Mouse (Mus musculus) CD4-positive, CD25-positive, alpha-beta regulatory T cell, adult 9 weeks (primary cell): ENCODE data around the gene Scn7a. TPM values are rescaled to one million over a fixed set of nuclear protein-coding genes. Genes with fewer than 3 reads are reported as not detected.

Source experiments
- polyA plus RNA-seq: library from polyadenylated mRNA; unstranded; fragments of 100-300 nt; shearing (Covaris generic); gene quantifications from one replicate; pipeline ENCODE4 v1.2.1, GENCODE M21; 2017

Gene Scn7a
- not detected for polyA plus RNA-seq

GRCm38 (mm10) chr2:66784765-66785164 is at the start of gene Scn7a:
Scn7a (minus strand) TSS chr2:66784914.

GRCm38 (mm10) chr2:66634580-66635359 is 149.9 kb downstream of the Scn7a start, which contains the start of gene Scn9a:
Scn9a (minus strand) TSS chr2:66634962.

Other genes with a start within 250 kb of the Scn7a start
- 0.07 TPM for gene Scn9a, start 150.0 kb downstream of the Scn7a start, polyA plus RNA-seq